Mouse (Mus musculus): ENCODE data around the gene Glcci1. TPM values are rescaled to one million over a fixed set of nuclear protein-coding genes. Genes with fewer than 3 reads are reported as not detected.

The Glcci1 gene
- polyA plus RNA-seq (2015; fragmentation: Nextera tagmentation; extraction: Ambion mirVana) = 5.2 and 5.7 TPM in 2 replicates

- H3K9ac ChIP-seq = peak within 1 kb of the TSS; percentile 85
- no peaks in the 10 kb centered on the region for H3K36me3 ChIP-seq
- H3K4me1 ChIP-seq (replicated peaks) = peaks cover 22% of the 10 kb centered on the region
- H3K4me2 ChIP-seq = peak within 1 kb of the TSS; percentile 80
- H3K27me3 ChIP-seq = no peaks in the 10 kb centered on the region
- H3K9me3 ChIP-seq (replicated peaks) = no peaks in the 10 kb centered on the region
- peak within 1 kb of the TSS; percentile 72 for H3K4me3 ChIP-seq
- peak within 1 kb of the TSS; percentile 97 for H3K27ac ChIP-seq
- peak; percentile 79 for ATAC-seq (replicated peaks; ENCODE audit: insufficient number of reproducible peaks, insufficient read depth, low FRiP score, low read depth)
- WGBS = 0% methylated on average over 15 of the region's 69 CpGs
These were observed at the start of gene Glcci1 for GRCm38 (mm10) chr6:8509551-8509950. Glcci1 (plus strand) TSS chr6:8509600.

- H3K4me1 ChIP-seq (replicated peaks) = peaks cover 3% of the 10 kb centered on the region; the same call in 1 of the 2 replicates
- no peak overlapping the region for H3K4me2 ChIP-seq
- no peaks in the 10 kb centered on the region for H3K27me3 ChIP-seq
- H3K4me3 ChIP-seq = no peak overlapping the region
- H3K9ac ChIP-seq = no peak overlapping the region
- no peaks in the 10 kb centered on the region for H3K36me3 ChIP-seq
- no peaks in the 10 kb centered on the region for H3K9me3 ChIP-seq (replicated peaks)
- no peak overlapping the region for H3K27ac ChIP-seq
- no peak for ATAC-seq (replicated peaks; ENCODE audit: insufficient number of reproducible peaks, insufficient read depth, low FRiP score, low read depth)
- 90% methylated on average over 2 of the region's 2 CpGs for WGBS
These were observed 47.0 kb upstream of the Glcci1 start for GRCm38 (mm10) chr6:8462447-8462846.

GRCm38 (mm10) chr6:8465388-8465787 is 44.0 kb upstream of the Glcci1 start:
- Histone ChIP-seq H3K4me3 (no peak overlapping the region), H3K4me2 (no peak overlapping the region), H3K27me3 (no peaks in the 10 kb centered on the region), H3K27ac (no peak overlapping the region), H3K36me3 (no peaks in the 10 kb centered on the region), H3K9me3 (replicated peaks) (no peaks in the 10 kb centered on the region), H3K9ac (no peak overlapping the region), H3K4me1 (replicated peaks) (peaks cover 3% of the 10 kb centered on the region; the same call in 1 of the 2 replicates)
- no peak for ATAC-seq (replicated peaks; ENCODE audit: insufficient number of reproducible peaks, insufficient read depth, low FRiP score, low read depth)
- 87% methylated on average over 1 of the region's 1 CpGs for WGBS

GRCm38 (mm10) chr6:8465985-8466384 is 43.4 kb upstream of the Glcci1 start:
- 80% methylated on average over 5 of the region's 5 CpGs for WGBS
- H3K4me1 ChIP-seq (replicated peaks) = peaks cover 3% of the 10 kb centered on the region; the same call in 1 of the 2 replicates
- H3K4me2 ChIP-seq = no peak overlapping the region
- no peaks in the 10 kb centered on the region for H3K27me3 ChIP-seq
- H3K9me3 ChIP-seq (replicated peaks) = no peaks in the 10 kb centered on the region
- no peaks in the 10 kb centered on the region for H3K36me3 ChIP-seq
- H3K4me3 ChIP-seq = no peak overlapping the region
- no peak overlapping the region for H3K9ac ChIP-seq
- no peak for ATAC-seq (replicated peaks; ENCODE audit: insufficient number of reproducible peaks, insufficient read depth, low FRiP score, low read depth)
- no peak overlapping the region for H3K27ac ChIP-seq

GRCm38 (mm10) chr6:8467667-8468337 is 41.6 kb upstream of the Glcci1 start:
- H3K9ac ChIP-seq = no peak overlapping the region
- H3K4me2 ChIP-seq = no peak overlapping the region
- H3K4me3 ChIP-seq = no peak overlapping the region
- H3K36me3 ChIP-seq = no peaks in the 10 kb centered on the region
- no peak overlapping the region for H3K27ac ChIP-seq
- peaks cover 8% of the 10 kb centered on the region for H3K4me1 ChIP-seq (replicated peaks)
- no peak for ATAC-seq (replicated peaks; ENCODE audit: insufficient number of reproducible peaks, insufficient read depth, low FRiP score, low read depth)
- H3K9me3 ChIP-seq (replicated peaks) = no peaks in the 10 kb centered on the region
- WGBS = 81% methylated on average over 10 of the region's 10 CpGs
- H3K27me3 ChIP-seq = no peaks in the 10 kb centered on the region

GRCm38 (mm10) chr6:8469918-8470317 is 39.5 kb upstream of the Glcci1 start:
- Histone ChIP-seq H3K4me3 (no peak overlapping the region), H3K4me1 (replicated peaks) (peaks cover 23% of the 10 kb centered on the region)
- ATAC-seq (replicated peaks; ENCODE audit: insufficient number of reproducible peaks, insufficient read depth, low FRiP score, low read depth) = no peak

GRCm38 (mm10) chr6:8472125-8472524 is 37.3 kb upstream of the Glcci1 start:
- Histone ChIP-seq H3K36me3 (no peaks in the 10 kb centered on the region), H3K9ac (no peak overlapping the region), H3K27me3 (no peaks in the 10 kb centered on the region), H3K4me3 (no peak overlapping the region), H3K4me2 (no peak overlapping the region), H3K27ac (no peak overlapping the region), H3K4me1 (replicated peaks) (peaks cover 20% of the 10 kb centered on the region), H3K9me3 (replicated peaks) (no peaks in the 10 kb centered on the region)
- ATAC-seq (replicated peaks; ENCODE audit: insufficient number of reproducible peaks, insufficient read depth, low FRiP score, low read depth) = no peak
- WGBS = 79% methylated on average over 3 of the region's 3 CpGs

More at GRCm38 (mm10) chr6:8469918-8470317, 39.5 kb upstream of the Glcci1 start:
- no peak overlapping the region for H3K9ac ChIP-seq
- no peaks in the 10 kb centered on the region for H3K27me3 ChIP-seq
- H3K4me2 ChIP-seq = no peak overlapping the region
- no peaks in the 10 kb centered on the region for H3K9me3 ChIP-seq (replicated peaks)
- WGBS = 90% methylated on average over 3 of the region's 3 CpGs
- H3K36me3 ChIP-seq = no peaks in the 10 kb centered on the region
- no peak overlapping the region for H3K27ac ChIP-seq

- Histone ChIP-seq H3K9ac (no peak overlapping the region), H3K27me3 (no peaks in the 10 kb centered on the region), H3K4me2 (no peak overlapping the region), H3K27ac (peak overlapping the region; percentile 67), H3K36me3 (no peaks in the 10 kb centered on the region), H3K9me3 (replicated peaks) (no peaks in the 10 kb centered on the region), H3K4me1 (replicated peaks) (peaks cover 20% of the 10 kb centered on the region), H3K4me3 (no peak overlapping the region)
- 20% methylated on average over 5 of the region's 5 CpGs for WGBS
- ATAC-seq (replicated peaks; ENCODE audit: insufficient number of reproducible peaks, insufficient read depth, low FRiP score, low read depth) = peak; percentile 58; the same call in 1 of the 2 replicates
These were observed 36.5 kb upstream of the Glcci1 start for GRCm38 (mm10) chr6:8472915-8473314.

- H3K4me3 ChIP-seq = no peak overlapping the region
- no peaks in the 10 kb centered on the region for H3K36me3 ChIP-seq
- 18% methylated on average over 5 of the region's 5 CpGs for WGBS
- H3K27me3 ChIP-seq = no peaks in the 10 kb centered on the region
- peaks cover 20% of the 10 kb centered on the region for H3K4me1 ChIP-seq (replicated peaks)
- H3K9me3 ChIP-seq (replicated peaks) = no peaks in the 10 kb centered on the region
- H3K9ac ChIP-seq = no peak overlapping the region
- peak overlapping the region; percentile 67 for H3K27ac ChIP-seq
- peak; percentile 54 for ATAC-seq (replicated peaks; ENCODE audit: insufficient number of reproducible peaks, insufficient read depth, low FRiP score, low read depth)
- H3K4me2 ChIP-seq = no peak overlapping the region
These were observed 35.9 kb upstream of the Glcci1 start for GRCm38 (mm10) chr6:8473498-8473897.

GRCm38 (mm10) chr6:8474316-8474715 is 35.1 kb upstream of the Glcci1 start:
- ATAC-seq (replicated peaks; ENCODE audit: insufficient number of reproducible peaks, insufficient read depth, low FRiP score, low read depth) = no peak
- H3K27ac ChIP-seq = peak overlapping the region; percentile 67; the same call in 1 of the 2 replicates
- H3K27me3 ChIP-seq = no peaks in the 10 kb centered on the region
- peaks cover 20% of the 10 kb centered on the region for H3K4me1 ChIP-seq (replicated peaks)
- H3K36me3 ChIP-seq = no peaks in the 10 kb centered on the region
- H3K9ac ChIP-seq = no peak overlapping the region
- no peak overlapping the region for H3K4me2 ChIP-seq
- WGBS = 54% methylated on average over 3 of the region's 3 CpGs
- no peak overlapping the region for H3K4me3 ChIP-seq
- H3K9me3 ChIP-seq (replicated peaks) = no peaks in the 10 kb centered on the region

GRCm38 (mm10) chr6:8474820-8475219 is 34.6 kb upstream of the Glcci1 start:
- no peak for ATAC-seq (replicated peaks; ENCODE audit: insufficient number of reproducible peaks, insufficient read depth, low FRiP score, low read depth)
- peaks cover 22% of the 10 kb centered on the region for H3K4me1 ChIP-seq (replicated peaks)

GRCm38 (mm10) chr6:8479176-8479575 is 30.2 kb upstream of the Glcci1 start:
- 54% methylated on average over 1 of the region's 1 CpGs for WGBS
- H3K4me3 ChIP-seq = no peak overlapping the region
- no peak overlapping the region for H3K27ac ChIP-seq
- no peaks in the 10 kb centered on the region for H3K36me3 ChIP-seq
- H3K4me2 ChIP-seq = no peak overlapping the region
- no peak for ATAC-seq (replicated peaks; ENCODE audit: insufficient number of reproducible peaks, insufficient read depth, low FRiP score, low read depth)
- no peaks in the 10 kb centered on the region for H3K9me3 ChIP-seq (replicated peaks)
- 0 out of 2 replicates have a peak, but pooled peaks cover 5% of the 10 kb centered on the region for H3K4me1 ChIP-seq (replicated peaks)
- H3K27me3 ChIP-seq = no peaks in the 10 kb centered on the region
- no peak overlapping the region for H3K9ac ChIP-seq

More at GRCm38 (mm10) chr6:8474820-8475219, 34.6 kb upstream of the Glcci1 start:
- Histone ChIP-seq H3K27me3 (no peaks in the 10 kb centered on the region), H3K9me3 (replicated peaks) (no peaks in the 10 kb centered on the region), H3K27ac (no peak overlapping the region), H3K36me3 (no peaks in the 10 kb centered on the region), H3K4me2 (no peak overlapping the region), H3K9ac (no peak overlapping the region), H3K4me3 (no peak overlapping the region)
- WGBS = 68% methylated on average over 4 of the region's 4 CpGs
